Mouse (Mus musculus) embryonic facial prominence, embryonic 15.5 days (tissue): ENCODE results near the gene Acot3. TPM values are rescaled to one million over a fixed set of nuclear protein-coding genes. Genes with fewer than 3 reads are reported as not detected.

ENCODE experiments used
- ATAC-seq: fragments of 200-750 bp; cut with Nextera tagmentation; 2 replicates; pipeline ENCODE4 v1.8.0; 2017; ENCODE audit warnings: low read depth, moderate TSS enrichment; ENCODE audit not compliant: insufficient number of reproducible peaks, low FRiP score, low TSS enrichment
- H3K27ac ChIP-seq: fragments of 300-500 bp; sonication (generic); replicated peaks from 2 replicates; pipeline ENCODE4 v1.5.1; 2015; ENCODE audit warnings: mild to moderate bottlenecking, inconsistent platforms
- H3K27me3 ChIP-seq: fragments of 300-500 bp; sonication (generic); 2 replicates; pipeline ENCODE4 v1.6.1; 2015; ENCODE audit warnings: inconsistent platforms
- H3K36me3 ChIP-seq: fragments of 300-500 bp; sonication (generic); 2 replicates; pipeline ENCODE4 v1.6.1; 2015; ENCODE audit warnings: mild to moderate bottlenecking, inconsistent platforms
- H3K4me1 ChIP-seq: fragments of 300-500 bp; sonication (generic); 2 replicates; pipeline ENCODE4 v1.6.1; 2015; ENCODE audit warnings: inconsistent platforms
- H3K4me2 ChIP-seq: fragments of 300-500 bp; sonication (generic); replicated peaks from 2 replicates; pipeline ENCODE4 v1.6.1; 2015; ENCODE audit warnings: mild to moderate bottlenecking, inconsistent platforms
- H3K4me3 ChIP-seq: fragments of 300-500 bp; sonication (generic); replicated peaks from 2 replicates; pipeline ENCODE4 v1.5.1; 2015; ENCODE audit warnings: mild to moderate bottlenecking, inconsistent platforms
- H3K9ac ChIP-seq: fragments of 300-500 bp; sonication (generic); 2 replicates; pipeline ENCODE4 v1.6.1; 2015; ENCODE audit warnings: inconsistent platforms
- H3K9me3 ChIP-seq: fragments of 300-500 bp; sonication (generic); replicated peaks from 2 replicates; pipeline ENCODE4 v1.6.1; 2016; ENCODE audit warnings: inconsistent platforms
- WGBS: fragments of 180-500 bp; shearing (Covaris S2); methylation state at CpG from one replicate; pipeline ENCODE4 v1.1.7; 2015; 5-methylcytosine and 5-hydroxymethylcytosine counted together
- polyA plus RNA-seq: library from polyadenylated mRNA; unstranded; fragments of >200 nt; fragmentation: Nextera tagmentation; extraction: Ambion mirVana; gene quantifications from 2 replicates; pipeline ENCODE4 v1.2.1, GENCODE M21; 2015

Acot3 gene
- polyA plus RNA-seq, 1 experiment from 2014 or later = not detected

GRCm38 (mm10) chr12:84101493-84101845, 49.5 kb downstream of the Acot3 start:
- no peaks in the 10 kb centered on the region for H3K27me3 ChIP-seq
- peak overlapping the region; percentile 71 for H3K4me2 ChIP-seq
- H3K9me3 ChIP-seq = no peaks in the 10 kb centered on the region
- no peaks in the 10 kb centered on the region for H3K36me3 ChIP-seq
- no peaks in the 10 kb centered on the region for H3K4me1 ChIP-seq
- peak overlapping the region; percentile 63; the same call in 1 of the 2 replicates for H3K27ac ChIP-seq
- 47% methylated on average over 2 of the region's 2 CpGs for WGBS
- peak overlapping the region; percentile 58 for H3K4me3 ChIP-seq
- H3K9ac ChIP-seq = no peak overlapping the region
- ATAC-seq = no peak

- Histone ChIP-seq H3K9ac (no peak overlapping the region), H3K4me2 (no peak overlapping the region), H3K27ac (no peak overlapping the region), H3K9me3 (no peaks in the 10 kb centered on the region), H3K27me3 (no peaks in the 10 kb centered on the region), H3K4me3 (no peak overlapping the region), H3K4me1 (no peaks in the 10 kb centered on the region), H3K36me3 (no peaks in the 10 kb centered on the region)
- ATAC-seq = no peak
- WGBS = 65% methylated on average over 3 of the region's 3 CpGs
Measured at GRCm38 (mm10) chr12:84107012-84107411, 55.1 kb downstream of the Acot3 start.

- Histone ChIP-seq H3K4me1 (no peaks in the 10 kb centered on the region), H3K9ac (no peak overlapping the region), H3K27me3 (no peaks in the 10 kb centered on the region), H3K36me3 (no peaks in the 10 kb centered on the region), H3K9me3 (no peaks in the 10 kb centered on the region), H3K4me2 (no peak overlapping the region), H3K27ac (no peak overlapping the region), H3K4me3 (no peak overlapping the region)
- WGBS = 52% methylated on average over 1 of the region's 1 CpGs
- no peak for ATAC-seq
Measured at GRCm38 (mm10) chr12:84107692-84108091, 55.7 kb downstream of the Acot3 start.

- Histone ChIP-seq H3K4me2 (no peak overlapping the region), H3K4me1 (peaks cover 4% of the 10 kb centered on the region), H3K4me3 (no peak overlapping the region), H3K27me3 (no peaks in the 10 kb centered on the region), H3K36me3 (no peaks in the 10 kb centered on the region), H3K27ac (no peak overlapping the region), H3K9ac (no peak overlapping the region), H3K9me3 (no peaks in the 10 kb centered on the region)
- no peak for ATAC-seq
- WGBS = 68% methylated on average over 1 of the region's 1 CpGs
Measured at GRCm38 (mm10) chr12:84109924-84110323, 58.0 kb downstream of the Acot3 start.

Other genes with a start within 250 kb of the Acot3 start
- 35.3 and 37.3 TPM in 2 replicates for gene Numb, start 130.2 kb upstream of the Acot3 start, polyA plus RNA-seq
- gene Riox1, start 101.5 kb upstream of the Acot3 start, polyA plus RNA-seq = 14.7 and 15.4 TPM in 2 replicates
- gene Heatr4, start 67.3 kb upstream of the Acot3 start, polyA plus RNA-seq = not detected in 2 replicates
- gene Acot2, start 64.3 kb upstream of the Acot3 start, polyA plus RNA-seq = 24.0 and 24.4 TPM in 2 replicates
- 50.2 and 58.9 TPM in 2 replicates for gene Acot1, start 42.7 kb upstream of the Acot3 start, polyA plus RNA-seq
- gene Acot4, start 13.8 kb upstream of the Acot3 start, polyA plus RNA-seq = 0.25 and 0.45 TPM in 2 replicates
- gene Gm49366, start 13.2 kb upstream of the Acot3 start, polyA plus RNA-seq = not detected in 2 replicates
- 0.16 TPM in 2 replicates for gene Acot5, start 17.2 kb downstream of the Acot3 start, polyA plus RNA-seq
- 2.1 and 2.4 TPM in 2 replicates for gene Acot6, start 48.5 kb downstream of the Acot3 start, polyA plus RNA-seq
- 6.0 and 6.3 TPM in 2 replicates for gene Dnal1, start 62.2 kb downstream of the Acot3 start, polyA plus RNA-seq
- 1.8 and 3.0 TPM in 2 replicates for gene Pnma1, start 96.3 kb downstream of the Acot3 start, polyA plus RNA-seq
- gene Elmsan1, start 166.7 kb downstream of the Acot3 start, polyA plus RNA-seq = 15.4 and 15.9 TPM in 2 replicates
- gene Ptgr2, start 233.1 kb downstream of the Acot3 start, polyA plus RNA-seq = 16.8 and 17.0 TPM in 2 replicates